Mouse (Mus musculus) gastrocnemius, adult 2 months (tissue): ENCODE measurements around the gene Hrc. TPM values are rescaled to one million over a fixed set of nuclear protein-coding genes. Genes with fewer than 3 reads are reported as not detected.

Source experiments
- DNase-seq: peaks from one replicate; pipeline ENCODE4 v3.0.0; 2022
- H3K27ac ChIP-seq: fragments of 200-600 bp; 2 replicates; pipeline ENCODE4 v1.8.1; 2022; ENCODE audit warnings: mild to moderate bottlenecking
- H3K4me3 ChIP-seq: fragments of 200-600 bp; 2 replicates; pipeline ENCODE4 v1.8.1; 2022; ENCODE audit warnings: mild to moderate bottlenecking, moderate library complexity
- CTCF ChIP-seq: fragments of 200-600 bp; IDR thresholded peaks from 2 replicates; pipeline ENCODE4 v1.8.1; 2022; ENCODE audit warnings: antibody characterized with exemption, mild to moderate bottlenecking, moderate library complexity
- intact Hi-C: fragments of 180-260 bp; cut with DNase I; formaldehyde crosslinking; loops from one replicate; pipeline ENCODE4 v1.15.1; 2025
- total RNA-seq, 2 experiments: library from RNA; stranded (reverse); gene quantifications; 2 replicates each; pipeline ENCODE4 v1.2.3; 2021

Gene Hrc
- total RNA-seq, 2 experiments from 2014 or later, result 818 to 1,018 TPM

GRCm38 (mm10) chr7:45360404-45361125 lies 25.5 kb downstream of the Hrc start:
- intact Hi-C loops, result no loop called here

DNA sequence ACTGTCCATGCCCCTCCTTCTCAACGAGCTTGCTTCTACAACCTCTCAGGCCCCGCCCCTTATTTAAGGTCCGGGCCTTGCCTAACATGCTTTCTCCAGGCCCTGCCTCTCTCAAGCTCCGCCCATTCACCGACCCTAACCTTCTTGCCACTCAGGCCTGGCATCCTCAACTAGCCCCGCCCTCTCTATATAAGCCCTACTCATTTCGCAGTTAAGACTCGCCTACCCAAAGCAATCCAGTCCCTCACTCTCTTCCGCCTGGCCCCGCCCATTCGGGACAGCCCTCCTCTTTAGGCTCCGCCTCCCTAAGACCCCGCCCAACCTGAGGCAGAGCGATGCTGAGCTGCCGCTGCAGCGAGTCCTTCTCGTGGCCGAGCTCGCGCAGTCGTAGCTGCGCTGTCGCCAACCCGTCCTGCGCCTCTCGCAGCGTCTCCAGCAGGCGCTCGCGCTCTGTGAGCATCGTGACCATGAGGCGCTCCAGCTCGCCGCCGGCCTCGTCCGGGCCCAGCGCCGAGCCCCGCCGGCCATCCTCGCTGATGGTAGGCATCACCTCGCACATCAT lies 26.2 kb downstream of the Hrc start:
- intact Hi-C loops, result no loop called here
- Histone ChIP-seq H3K4me3 (peak overlapping the region; percentile 68), H3K27ac (no peak overlapping the region)
- DNase-seq, result peak; percentile 79
- no peak for TF ChIP-seq CTCF

More at GRCm38 (mm10) chr7:45360404-45361125, 25.5 kb downstream of the Hrc start:
- Histone ChIP-seq H3K4me3 (no peak overlapping the region), H3K27ac (no peak overlapping the region)
- no peak for TF ChIP-seq CTCF
- DNase-seq, result no peak

DNA sequence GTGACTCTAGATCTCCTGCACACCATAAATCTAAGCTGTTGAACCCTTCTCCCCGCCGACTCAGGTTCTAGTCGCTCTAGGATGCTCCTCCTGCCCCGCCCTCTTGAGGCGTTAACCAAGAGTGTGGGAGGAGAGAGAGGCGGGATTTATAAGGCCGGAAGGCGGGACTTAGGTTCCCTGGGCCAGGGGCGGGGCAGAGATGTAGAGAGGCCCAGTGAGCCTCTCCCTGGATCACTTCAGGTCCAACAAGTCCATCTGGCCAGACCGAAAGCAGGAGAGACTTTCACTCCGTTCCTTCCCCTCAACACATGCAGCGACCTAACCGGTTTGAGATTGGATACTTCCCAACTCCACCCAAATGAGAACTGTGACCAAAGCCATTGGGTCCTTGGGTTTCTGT lies 27.7 kb downstream of the Hrc start:
- Histone ChIP-seq H3K4me3 (no peak overlapping the region), H3K27ac (no peak overlapping the region)
- intact Hi-C loops, result no loop called here
- no peak for DNase-seq
- TF ChIP-seq CTCF, result no peak

GRCm38 (mm10) chr7:45363983-45364382 lies 28.9 kb downstream of the Hrc start:
- H3K4me3 ChIP-seq, result no peak overlapping the region
- DNase-seq, result no peak
- TF ChIP-seq CTCF, result no peak
- intact Hi-C loops, result no loop called here
- no peak overlapping the region for H3K27ac ChIP-seq

DNA sequence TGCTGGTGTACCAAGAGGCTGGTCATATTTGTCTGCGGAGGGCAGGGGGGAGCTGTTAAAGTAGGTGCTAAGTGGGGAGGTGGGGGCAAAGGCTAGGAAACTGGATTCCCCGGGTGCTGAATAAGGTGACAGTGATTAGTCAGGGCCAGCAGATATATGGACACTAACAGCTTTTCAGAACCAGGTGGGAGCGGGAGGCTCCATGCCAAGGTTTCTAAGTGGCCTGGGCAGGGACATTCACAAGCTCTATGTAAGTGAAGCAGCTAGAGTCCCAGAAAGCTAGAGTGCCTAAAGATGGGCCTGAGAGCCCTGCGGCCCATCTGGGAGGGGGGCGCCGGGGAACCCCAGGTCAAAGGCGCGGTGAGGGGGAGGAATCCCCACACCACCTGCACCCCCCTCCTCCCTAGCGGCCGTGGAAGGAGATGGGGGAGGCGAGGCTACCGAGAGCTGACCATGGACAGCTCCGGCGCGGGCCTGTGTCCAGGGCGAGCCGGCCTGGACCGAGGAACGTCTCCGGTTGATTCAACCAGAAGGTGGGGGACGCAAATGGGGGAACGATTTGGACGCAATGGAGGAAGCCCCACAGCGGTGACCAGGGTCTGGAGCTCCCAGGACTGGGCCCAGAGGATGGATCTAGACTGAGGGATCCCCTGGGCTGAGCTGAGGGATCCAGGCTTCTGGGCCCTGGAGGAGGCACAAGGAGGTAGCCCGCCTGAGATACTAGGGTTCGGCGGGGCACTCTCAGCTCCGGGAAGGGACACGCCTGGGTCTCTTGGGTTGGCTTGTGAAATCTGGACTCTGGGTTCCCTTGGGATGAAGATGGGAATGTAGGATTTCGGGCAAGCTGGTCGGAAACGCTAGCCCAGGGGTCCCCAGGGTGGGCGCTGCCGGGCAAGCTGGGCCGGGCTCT lies 30.9 kb downstream of the Hrc start:
- H3K4me3 ChIP-seq, result peak overlapping the region; percentile 81
- 0 out of 2 replicates have a peak overlapping the region, but pooled peaks have one; percentile 20 for H3K27ac ChIP-seq
- DNase-seq, result peak; percentile 73
- intact Hi-C loops, result no loop called here
- peak; percentile 20; the same call in 1 of the 2 replicates for TF ChIP-seq CTCF

DNA sequence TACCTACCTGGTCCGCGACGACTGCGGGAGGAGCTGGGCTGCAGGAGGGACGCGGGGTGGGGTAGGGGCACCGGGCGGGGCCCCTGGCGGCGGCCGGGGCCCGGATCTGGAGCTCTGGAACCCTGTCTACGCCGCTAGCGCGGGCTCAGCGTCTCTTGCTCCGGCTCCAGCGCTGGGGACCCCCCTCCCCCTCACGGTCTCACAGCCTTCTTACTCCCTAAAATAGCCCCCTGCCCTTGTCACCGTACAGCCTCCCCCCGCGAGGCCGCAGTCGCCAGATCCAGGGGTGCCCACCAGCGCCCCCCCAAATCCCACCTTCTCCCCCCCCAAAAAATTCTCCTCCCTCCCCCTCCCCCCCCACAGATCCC lies 31.5 kb downstream of the Hrc start, which contains the start of gene Ppfia3:
Ppfia3 (minus strand) TSS at position 368 of the 368 bp plus-strand sequence.
- Histone ChIP-seq H3K27ac (peak within 1 kb of the TSS; percentile 76), H3K4me3 (peak within 1 kb of the TSS; percentile 81)
- TF ChIP-seq CTCF, result no peak
- intact Hi-C loops, result no loop called here
- no peak for DNase-seq

- TF ChIP-seq CTCF, result peak; percentile 81
- Histone ChIP-seq H3K4me3 (peak overlapping the region; percentile 81), H3K27ac (peak overlapping the region; percentile 76)
- DNase-seq, result peak; percentile 98
- intact Hi-C loops, result no loop called here
Observed at GRCm38 (mm10) chr7:45367020-45367880, 32.2 kb downstream of the Hrc start.

DNA sequence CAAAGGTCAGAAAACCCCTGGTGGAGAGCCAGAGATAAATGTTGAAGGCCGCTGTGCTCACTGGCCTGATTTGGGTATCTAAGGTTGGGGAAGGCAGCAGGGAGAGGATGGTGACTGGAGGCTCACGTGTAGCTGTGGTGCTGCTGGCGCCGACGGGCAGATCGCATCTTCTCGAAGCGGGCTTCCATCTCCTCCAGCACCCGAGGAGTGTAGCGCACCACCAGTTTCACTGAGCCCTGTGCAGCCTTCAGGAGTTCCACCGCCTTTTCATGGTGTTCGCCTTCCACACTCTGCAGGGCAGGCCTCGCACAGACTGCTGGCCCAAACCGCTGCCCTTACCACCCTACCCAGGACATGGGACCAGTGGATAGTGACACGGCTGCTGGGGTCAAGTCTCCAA lies 33.1 kb downstream of the Hrc start:
- intact Hi-C loops, result no loop called here
- no peak overlapping the region for H3K4me3 ChIP-seq
- TF ChIP-seq CTCF, result no peak

DNA sequence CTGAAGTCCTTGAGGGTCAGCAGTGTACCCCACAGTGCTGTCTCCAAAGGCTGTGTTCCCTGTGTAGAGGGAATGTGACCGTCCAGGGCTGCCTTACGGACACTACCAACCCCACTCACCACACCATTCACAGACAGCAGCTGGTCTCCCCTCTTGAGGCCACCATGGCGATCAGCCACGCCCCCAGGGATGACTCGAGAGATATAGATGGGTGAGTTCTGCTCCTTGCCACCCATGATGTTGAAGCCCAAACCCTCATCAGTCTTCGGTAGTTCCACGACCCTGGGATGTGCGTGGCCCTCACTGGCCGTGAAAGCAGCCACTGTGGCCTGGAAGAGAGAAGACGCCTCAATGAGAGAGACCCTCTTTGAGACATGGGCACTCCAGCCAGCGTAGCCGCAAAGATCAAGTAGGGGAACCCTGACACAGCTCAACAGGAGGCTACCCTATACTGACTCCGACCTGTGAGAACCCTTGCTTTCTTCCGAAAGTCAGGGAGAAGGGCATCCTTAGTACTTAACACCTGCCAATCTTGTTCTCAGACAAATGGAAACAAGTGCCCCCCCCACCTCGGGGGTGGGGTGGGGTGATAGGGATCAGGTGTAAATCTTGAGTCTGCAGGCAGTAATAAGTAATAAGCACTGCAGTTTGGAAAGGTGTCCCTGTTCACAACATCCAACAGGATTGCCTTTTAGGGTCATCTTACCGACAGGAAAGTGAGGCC lies 34.1 kb downstream of the Hrc start:
- no peak for TF ChIP-seq CTCF
- Histone ChIP-seq H3K4me3 (no peak overlapping the region), H3K27ac (no peak overlapping the region)
- no peak for DNase-seq
- intact Hi-C loops, result no loop called here

More for the DNA sequence above, 33.1 kb downstream of the Hrc start:
- DNase-seq, result no peak
- no peak overlapping the region for H3K27ac ChIP-seq

- H3K4me3 ChIP-seq, result peak overlapping the region; percentile 78
- intact Hi-C loops, result no loop called here
- DNase-seq, result no peak
Observed at GRCm38 (mm10) chr7:45369836-45370474, 34.9 kb downstream of the Hrc start.

More at GRCm38 (mm10) chr7:45369836-45370474, 34.9 kb downstream of the Hrc start:
- no peak for TF ChIP-seq CTCF
- no peak overlapping the region for H3K27ac ChIP-seq
